Mouse (Mus musculus) embryo, embryonic 11.5 days (tissue): Measurements from ENCODE around the gene Synj2bp.
A peak's percentile ranks its signal among the peaks of the same experiment; 100 is the strongest.
"Not testable (repeated sequence)": the region's sequence is repeated elsewhere in the genome, so short reads cannot be mapped to it uniquely, and the experiment has no call there.

Source experiments
- DNase-seq: peaks from one replicate; pipeline ENCODE4 v3.0.0-alpha.2; 2012; ENCODE audit warnings: low read depth, low spot score

Gene Synj2bp

GRCm38 (mm10) chr12:81532316-81533028 is at the start of gene Synj2bp, which contains the start of gene Gm20498:
Synj2bp (minus strand) TSS chr12:81532911.
Gm20498 (minus strand) TSS chr12:81532905.
- DNase-seq: peak; percentile 67

GRCm38 (mm10) chr12:81568374-81568773 is 35.7 kb upstream of the Synj2bp start, which contains the start of gene Adam21:
Adam21 (minus strand) TSS chr12:81568474.
- no peak for DNase-seq

GRCm38 (mm10) chr12:81567931-81568330 is 35.2 kb upstream of the Synj2bp start:
- no peak for DNase-seq

- DNase-seq: no peak
Measured at GRCm38 (mm10) chr12:81564173-81564572, 31.5 kb upstream of the Synj2bp start.

- DNase-seq: no peak
Measured at GRCm38 (mm10) chr12:81549286-81549685, 16.6 kb upstream of the Synj2bp start.

- no peak for DNase-seq
Measured at GRCm38 (mm10) chr12:81547163-81547562, 14.5 kb upstream of the Synj2bp start.

GRCm38 (mm10) chr12:81533029-81533419 is 313 bp upstream of the Synj2bp start:
- DNase-seq: no peak

- DNase-seq: not testable (repeated sequence)
Measured at GRCm38 (mm10) chr12:81530587-81530986, 2.1 kb downstream of the Synj2bp start.

GRCm38 (mm10) chr12:81496906-81497305 is 35.8 kb downstream of the Synj2bp start:
- not testable (repeated sequence) for DNase-seq

- DNase-seq: no peak
Measured at GRCm38 (mm10) chr12:81490491-81490890, 42.2 kb downstream of the Synj2bp start.

- DNase-seq: no peak
Measured at GRCm38 (mm10) chr12:81485311-81485710, 47.4 kb downstream of the Synj2bp start.

- peak; percentile 73 for DNase-seq
Measured at GRCm38 (mm10) chr12:81484727-81485191, 48.0 kb downstream of the Synj2bp start, which contains the start of gene Cox16. Cox16 (minus strand) TSS chr12:81485127.

GRCm38 (mm10) chr12:81484212-81484611 is 48.5 kb downstream of the Synj2bp start:
- DNase-seq: no peak

GRCm38 (mm10) chr12:81483656-81484055 is 49.1 kb downstream of the Synj2bp start:
- DNase-seq: peak; percentile 31

- DNase-seq: not testable (repeated sequence)
Measured at GRCm38 (mm10) chr12:81459051-81459450, 73.7 kb downstream of the Synj2bp start.
